Mouse (Mus musculus) liver, embryonic 14.5 days (tissue): ENCODE data around the gene Chrm4. TPM values are rescaled to one million over a fixed set of nuclear protein-coding genes. Genes with fewer than 3 reads are reported as not detected.

Experiments
- ATAC-seq: fragments of 200-750 bp; cut with Nextera tagmentation; 2 replicates; pipeline ENCODE4 v1.8.0; 2017; ENCODE audit warnings: moderate number of reproducible peaks, mild to moderate bottlenecking, moderate library complexity; ENCODE audit not compliant: insufficient read depth
- DNase-seq, 3 experiments: peaks; one replicate each; pipeline ENCODE4 v3.0.0-alpha.2; 2012 to 2013; ENCODE audit warnings: low read depth in 3 of 3, low spot score in 3 of 3
- H3K27ac ChIP-seq: fragments of 300-500 bp; sonication (generic); 2 replicates; pipeline ENCODE4 v1.5.1; 2014; ENCODE audit warnings: moderate library complexity, mild to moderate bottlenecking, control low read depth, inconsistent platforms
- H3K27me3 ChIP-seq: fragments of 300-500 bp; sonication (generic); 2 replicates; pipeline ENCODE4 v1.6.1; 2014; ENCODE audit warnings: mild to moderate bottlenecking, low read length, moderate library complexity; ENCODE audit not compliant: control insufficient read depth, insufficient read depth
- H3K36me3 ChIP-seq: fragments of 300-500 bp; sonication (generic); replicated peaks from 2 replicates; pipeline ENCODE4 v1.6.1; 2014; ENCODE audit warnings: low read depth; ENCODE audit not compliant: control insufficient read depth, insufficient read depth
- H3K4me1 ChIP-seq, 2 experiments: fragments of 200-500 bp in 1 of 2; fragments of 300-500 bp in 1 of 2; sonication (generic) in 1 of 2; replicated peaks; 2 replicates each; pipeline ENCODE4 v1.6.1; 2012 to 2014; ENCODE audit warnings: antibody characterized with exemption in 1 of 2, inconsistent platforms in 1 of 2, low read length in 1 of 2; ENCODE audit not compliant: control insufficient read depth in 2 of 2, insufficient read depth in 2 of 2
- H3K4me2 ChIP-seq: fragments of 300-500 bp; sonication (generic); 2 replicates; pipeline ENCODE4 v1.6.1; 2014; ENCODE audit warnings: low read depth, mild to moderate bottlenecking, control low read depth, moderate library complexity
- H3K4me3 ChIP-seq, 2 experiments: fragments of 200-500 bp in 1 of 2; fragments of 300-500 bp in 1 of 2; sonication (generic) in 1 of 2; 2 replicates each; pipeline ENCODE4 v1.5.1; 2012 to 2014; ENCODE audit warnings: low read depth in 2 of 2, low read length in 2 of 2, mild to moderate bottlenecking in 2 of 2, control low read depth in 1 of 2, inconsistent platforms in 1 of 2, moderate library complexity in 1 of 2; ENCODE audit not compliant: insufficient read depth in 1 of 2
- H3K9ac ChIP-seq: fragments of 300-500 bp; sonication (generic); replicated peaks from 2 replicates; pipeline ENCODE4 v1.6.1; 2014; ENCODE audit warnings: mild to moderate bottlenecking, control low read depth, moderate library complexity
- H3K9me3 ChIP-seq: fragments of 300-500 bp; sonication (generic); 2 replicates; pipeline ENCODE4 v1.6.1; 2016; ENCODE audit warnings: low read length, mixed read lengths; ENCODE audit not compliant: control insufficient read depth
- CTCF ChIP-seq: IDR thresholded peaks from 2 replicates; pipeline ENCODE4 v1.5.1; 2016; ENCODE audit warnings: antibody characterized with exemption, low read depth, control low read depth
- EP300 ChIP-seq: IDR thresholded peaks from 2 replicates; pipeline ENCODE4 v1.6.1; 2016; ENCODE audit warnings: antibody characterized with exemption, low read depth
- WGBS: fragments of 180-500 bp; shearing (Covaris S2); extraction: QIAGEN DNeasy Blood & Tissue Kit; methylation state at CpG from one replicate; pipeline ENCODE4 v1.1.7; 2014; ENCODE audit not compliant: insufficient replicate concordance; 5-methylcytosine and 5-hydroxymethylcytosine counted together
- polyA plus RNA-seq, 2 experiments: library from polyadenylated mRNA; depleted of rRNA in 1 of 2; stranded (reverse) in 1 of 2; unstranded in 1 of 2; fragments of >200 nt; fragmentation: Nextera tagmentation in 1 of 2; extraction: Ambion mirVana in 1 of 2; gene quantifications; 2 replicates each; pipeline versions ENCODE4 v1.2.1 to v1.2.3; 2012 to 2014

Chrm4 gene
- polyA plus RNA-seq, 2 experiments: 0.06 TPM; not detected in 1

DNA sequence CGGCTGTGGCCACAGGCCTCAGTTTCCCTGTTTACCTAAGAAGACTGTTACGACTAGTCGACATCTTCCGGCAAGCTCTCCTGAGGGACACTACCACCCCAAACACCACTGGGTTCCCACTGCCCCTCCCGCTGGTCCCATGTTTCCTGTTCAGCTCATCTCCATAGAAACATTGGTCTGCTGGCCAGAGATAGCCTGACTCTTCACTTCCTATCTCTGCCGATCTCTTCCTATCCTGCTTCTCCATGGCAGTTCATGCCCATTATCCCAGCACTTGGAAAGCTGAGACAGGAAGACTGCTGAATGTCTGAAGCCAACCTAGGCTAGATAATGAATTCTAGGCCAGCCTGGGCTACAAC is 21.1 kb downstream of the Chrm4 start:
- Histone ChIP-seq H3K36me3 (peaks cover 8% of the 10 kb centered on the region), H3K9me3 (no peaks in the 10 kb centered on the region), H3K27ac (peak overlapping the region; percentile 74), H3K27me3 (no peaks in the 10 kb centered on the region), H3K4me1 (peaks cover 47 to 55% of the 10 kb centered on the region in 2 experiments), H3K4me3 (peak overlapping the region; percentile 45 to 48), H3K4me2 (peak overlapping the region; percentile 68), H3K9ac (peak overlapping the region; percentile 63)
- 5% methylated on average over 6 of the region's 6 CpGs for WGBS
- DNase-seq (peak; percentile 63 to 70 (median 64)), ATAC-seq (peak; percentile 57)
- TF ChIP-seq CTCF (no peak), EP300 (peak; percentile 70)

DNA sequence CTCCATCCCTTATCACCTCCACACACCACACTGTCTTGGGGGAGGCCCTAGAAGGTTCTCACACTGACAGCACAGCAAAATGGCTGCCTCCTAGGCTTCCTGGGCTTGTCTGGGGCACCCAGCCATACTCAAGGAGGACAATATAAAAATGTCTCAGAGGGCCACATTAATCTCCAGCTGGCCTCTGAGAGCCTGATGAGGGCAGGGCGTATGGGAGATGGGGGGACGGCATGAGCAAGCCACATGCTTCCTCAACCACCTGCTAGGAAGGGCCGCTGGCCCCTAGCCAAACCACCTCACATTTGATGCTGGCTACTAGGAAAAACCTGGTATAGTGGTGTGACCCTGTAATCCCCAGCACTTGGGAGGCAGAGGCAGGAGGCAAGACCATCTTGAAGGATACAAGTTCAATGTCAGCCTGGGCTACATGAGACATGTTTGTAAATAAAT is 21.8 kb downstream of the Chrm4 start:
- TF ChIP-seq EP300: no peak
- no peak for TF ChIP-seq CTCF
- DNase-seq (no peak), ATAC-seq (peak; percentile 36)
- Histone ChIP-seq H3K4me3 (peak overlapping the region; percentile 48 to 53), H3K4me1 (peaks cover 50 to 60% of the 10 kb centered on the region in 2 experiments), H3K27ac (peak overlapping the region; percentile 74), H3K9me3 (no peaks in the 10 kb centered on the region), H3K27me3 (no peaks in the 10 kb centered on the region), H3K4me2 (peak overlapping the region; percentile 68), H3K36me3 (peaks cover 4% of the 10 kb centered on the region; the same call in 1 of the 2 replicates), H3K9ac (peak overlapping the region; percentile 63)
- 17% methylated on average over 3 of the region's 3 CpGs for WGBS

DNA sequence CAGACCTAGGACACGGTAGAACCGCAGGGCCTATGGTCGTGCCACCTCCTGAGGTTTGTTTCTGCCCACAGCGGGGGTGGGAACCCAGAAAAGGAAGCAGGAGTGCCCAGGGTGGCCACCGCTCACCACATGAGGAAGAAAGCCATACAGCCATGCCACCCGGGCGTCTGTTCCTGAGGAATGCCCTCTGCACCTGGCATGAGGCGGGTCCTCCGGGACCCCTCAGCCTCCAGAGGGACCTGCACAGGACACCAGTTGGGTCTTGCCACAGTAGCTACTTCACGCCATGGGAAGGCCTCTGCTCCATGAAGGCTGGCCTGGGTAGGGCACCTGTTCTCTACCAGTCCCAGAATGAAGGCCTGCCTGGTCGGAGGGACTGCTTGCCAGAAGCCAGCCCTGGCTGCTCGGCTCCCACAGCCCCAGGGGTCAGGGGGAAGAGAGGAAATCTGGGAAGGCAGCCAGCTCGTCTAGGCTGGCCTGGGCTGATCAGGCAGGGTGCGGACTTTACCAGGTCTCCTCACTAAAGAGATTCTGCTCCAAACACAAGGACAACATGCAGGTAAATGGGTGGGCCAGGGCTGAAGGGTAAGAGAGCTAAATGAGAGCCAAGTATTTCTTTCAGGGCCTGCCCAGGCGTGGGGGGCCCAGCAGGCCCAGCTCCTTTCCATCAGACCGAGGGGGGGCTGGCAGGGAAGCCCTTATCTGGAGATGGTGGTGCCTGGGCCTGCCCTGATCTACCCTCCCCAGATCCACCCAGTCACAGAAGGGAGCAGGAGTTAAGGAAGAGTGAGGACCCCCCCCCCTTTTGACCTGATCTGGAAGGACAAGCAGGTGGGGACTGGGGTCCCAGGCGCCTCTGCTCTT is 22.6 kb downstream of the Chrm4 start:
- H3K36me3 ChIP-seq: peaks cover 4% of the 10 kb centered on the region; the same call in 1 of the 2 replicates
- peak; percentile 81 for ATAC-seq
- H3K27ac ChIP-seq: peak overlapping the region; percentile 74
- peak in 1 of 3 experiments; percentile 62 for DNase-seq
- H3K4me3 ChIP-seq: peak overlapping the region; percentile 48 to 53
- TF ChIP-seq CTCF (0 out of 2 replicates have a peak, but pooled peaks have one; percentile 6), EP300 (peak; percentile 88)
- H3K9me3 ChIP-seq: no peaks in the 10 kb centered on the region
- WGBS: 7% methylated on average over 17 of the region's 17 CpGs
- peak overlapping the region; percentile 63 for H3K9ac ChIP-seq
- peaks cover 50 to 62% of the 10 kb centered on the region in 2 experiments for H3K4me1 ChIP-seq
- H3K27me3 ChIP-seq: no peaks in the 10 kb centered on the region
- H3K4me2 ChIP-seq: peak overlapping the region; percentile 68

DNA sequence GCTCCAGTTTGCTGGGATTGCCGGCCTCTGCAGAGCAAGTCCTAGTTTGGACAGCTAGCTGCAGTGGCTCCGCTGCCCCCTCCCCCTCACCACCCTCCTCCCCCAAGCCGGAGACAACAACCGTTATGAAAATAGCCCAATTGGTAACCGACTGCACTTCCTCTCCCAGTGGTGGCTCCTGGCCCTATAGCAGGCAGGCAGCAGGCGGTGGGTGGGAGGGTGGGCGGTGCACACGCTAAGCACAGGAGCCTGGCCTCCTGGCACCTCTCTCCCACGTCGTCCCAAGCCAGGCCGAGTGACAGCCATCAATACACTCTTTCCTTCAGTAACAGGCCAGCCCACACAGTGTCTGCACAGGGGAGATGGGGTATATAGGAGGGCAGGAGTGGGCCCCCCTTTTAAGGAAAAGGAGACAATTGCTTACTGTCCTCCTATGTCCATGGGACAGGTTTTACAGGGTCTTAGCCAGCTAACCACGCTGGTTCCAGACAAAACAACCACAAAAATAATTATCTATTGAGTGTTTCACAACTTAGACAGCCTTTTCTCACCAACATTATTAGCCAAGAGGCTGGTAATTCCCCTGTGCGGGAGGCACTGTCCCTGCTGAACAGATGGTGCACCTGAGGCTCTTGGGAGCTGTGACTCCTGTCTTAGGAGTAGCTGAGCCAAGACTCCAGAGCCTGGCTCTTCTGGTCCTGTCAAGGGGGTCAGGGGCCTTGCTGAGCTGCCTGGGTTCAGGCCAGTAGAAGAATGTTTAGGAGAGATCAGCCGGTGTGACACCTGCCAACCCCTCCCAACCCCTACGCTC is 23.4 kb downstream of the Chrm4 start:
- DNase-seq (peak in 1 of 3 experiments; percentile 59), ATAC-seq (peak; percentile 74)
- peak overlapping the region; percentile 74 for H3K27ac ChIP-seq
- peak overlapping the region; percentile 68 for H3K4me2 ChIP-seq
- no peaks in the 10 kb centered on the region for H3K9me3 ChIP-seq
- no peak for TF ChIP-seq EP300
- 0 out of 2 replicates have a peak, but pooled peaks have one; percentile 1 for TF ChIP-seq CTCF
- peak overlapping the region; percentile 63 for H3K9ac ChIP-seq
- H3K36me3 ChIP-seq: no peaks in the 10 kb centered on the region; the same call in 1 of the 2 replicates
- 7% methylated on average over 15 of the region's 15 CpGs for WGBS
- peak overlapping the region; percentile 48 to 53 for H3K4me3 ChIP-seq
- no peaks in the 10 kb centered on the region for H3K27me3 ChIP-seq
- H3K4me1 ChIP-seq: peaks cover 52 to 68% of the 10 kb centered on the region in 2 experiments

DNA sequence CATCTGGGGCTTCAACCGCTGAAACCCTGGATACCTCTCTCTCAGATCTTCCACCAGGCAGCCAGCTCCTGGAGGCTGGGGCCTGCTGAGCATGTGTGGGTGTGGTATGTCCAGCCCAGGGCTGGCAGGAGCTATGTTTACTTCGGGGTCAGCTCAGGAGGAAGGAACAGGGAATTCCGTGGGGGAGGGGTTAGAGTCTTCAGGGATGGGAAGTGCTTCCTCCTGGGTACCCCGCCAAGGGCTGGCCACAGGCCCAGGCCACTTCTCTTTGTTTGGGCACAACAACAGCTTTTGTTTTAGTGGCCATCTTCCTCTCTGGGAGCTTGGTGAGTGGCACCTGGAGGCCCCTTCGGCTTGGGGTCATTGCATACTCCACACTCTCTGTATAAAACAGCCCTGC is 26.8 kb downstream of the Chrm4 start:
- DNase-seq (no peak), ATAC-seq (no peak)
- H3K9ac ChIP-seq: no peak overlapping the region
- no peaks in the 10 kb centered on the region for H3K27me3 ChIP-seq
- no peaks in the 10 kb centered on the region for H3K9me3 ChIP-seq
- no peak overlapping the region for H3K4me2 ChIP-seq
- TF ChIP-seq CTCF (no peak), EP300 (no peak)
- 44% methylated on average over 5 of the region's 5 CpGs for WGBS
- no peaks in the 10 kb centered on the region for H3K36me3 ChIP-seq
- H3K4me3 ChIP-seq: no peak overlapping the region
- H3K27ac ChIP-seq: no peak overlapping the region
- peaks cover 44 to 68% of the 10 kb centered on the region in 2 experiments for H3K4me1 ChIP-seq
